Mouse (Mus musculus) G1E (cell line): ENCODE measurements around the gene Trove2.

Experiments
- CTCF ChIP-seq: IDR thresholded peaks from 2 replicates; pipeline ENCODE4 v1.5.1; 2012; ENCODE audit warnings: low read depth, low read length, inconsistent platforms, mixed read lengths
- GATA1 ChIP-seq: IDR thresholded peaks from 2 replicates; pipeline ENCODE4 v1.6.1; 2012; ENCODE audit warnings: borderline replicate concordance, low read length, inconsistent platforms, mixed read lengths
- GATA2 ChIP-seq: IDR thresholded peaks from 2 replicates; pipeline ENCODE4 v1.6.1; 2012; ENCODE audit warnings: low read depth, low read length, inconsistent platforms, borderline replicate concordance
- POLR2AphosphoS5 ChIP-seq: IDR thresholded peaks from 2 replicates; pipeline ENCODE4 v1.6.1; 2012; ENCODE audit warnings: low read depth, low read length, inconsistent platforms; ENCODE audit not compliant: insufficient replicate concordance
- TAL1 ChIP-seq: conservative IDR thresholded peaks from 2 replicates; pipeline ENCODE4 v1.6.1; 2012; ENCODE audit warnings: low read depth, low read length, inconsistent platforms, mixed read lengths

DNA sequence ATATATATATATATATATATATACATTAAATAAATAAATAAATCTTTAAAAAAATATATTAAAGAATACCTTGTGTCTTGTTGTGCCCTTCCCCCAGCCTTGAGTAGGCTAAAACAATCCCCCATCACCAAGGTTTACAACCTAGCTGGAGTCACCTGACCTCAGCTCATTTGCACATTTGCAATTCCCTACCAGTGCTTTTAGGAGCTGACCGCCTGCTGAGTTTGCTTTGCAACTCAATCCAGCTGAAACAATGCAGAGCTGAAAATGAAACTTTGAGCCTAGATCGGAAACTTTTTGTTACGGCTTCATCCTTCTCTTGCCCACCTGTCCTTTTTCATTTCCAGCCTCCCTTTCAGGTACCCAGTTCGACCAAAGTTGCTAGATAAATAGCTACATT, 45.2 kb downstream of the Trove2 start:
- no peak for TF ChIP-seq CTCF
- TF ChIP-seq GATA2: no peak
- no peak for TF ChIP-seq TAL1
- TF ChIP-seq GATA1: no peak
- no peak for TF ChIP-seq POLR2AphosphoS5
